In the genomic region with DNA sequence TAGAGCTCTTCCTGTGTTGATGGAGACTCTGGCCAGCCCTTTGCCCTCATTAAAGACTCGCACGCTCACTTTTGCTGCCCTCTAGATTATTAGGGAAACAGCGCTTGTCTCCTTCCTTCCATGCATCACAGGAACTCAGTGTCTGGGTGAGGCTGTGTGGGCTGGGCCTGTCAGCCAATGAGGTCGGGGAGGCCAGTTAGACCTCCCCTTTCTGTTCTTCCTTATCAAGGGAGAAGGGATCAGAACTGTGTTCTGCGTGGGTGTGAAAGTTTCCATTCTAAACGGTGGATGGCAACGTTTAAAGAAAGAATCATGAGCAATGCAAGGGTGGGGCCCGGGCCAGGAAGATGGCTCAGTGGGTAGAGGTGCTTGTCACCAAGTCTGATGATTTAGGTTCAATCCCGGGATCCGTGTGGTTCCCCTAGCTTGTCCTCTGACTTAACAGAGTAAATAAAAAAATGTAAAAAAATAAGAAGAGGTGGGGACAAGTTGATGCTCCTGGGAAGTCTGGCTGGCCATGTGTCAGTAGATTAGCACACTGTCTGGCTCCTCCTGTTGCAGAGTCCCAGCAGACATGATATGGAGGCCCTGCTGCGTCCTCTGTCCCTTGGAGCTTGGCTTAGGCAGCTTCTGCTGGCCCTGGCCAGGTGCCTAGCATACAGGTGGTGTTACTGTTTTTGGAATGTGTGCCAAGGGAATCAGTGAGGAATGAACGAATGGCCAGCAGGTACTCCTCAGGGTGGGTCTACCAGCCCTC, we compare ENCODE assay signal across 8 mouse cellular contexts. TPM values are rescaled to one million over a fixed set of nuclear protein-coding genes. Genes with fewer than 3 reads are reported as not detected.
A peak's percentile ranks its signal among the peaks of the same experiment; 100 is the strongest.
DNase-seq lines count a peak whose midpoint lies in the region; ATAC-seq and TF ChIP-seq lines count a peak whose summit lies in the region.

No protein-coding gene starts in this region.

- TF ChIP-seq POLR2A in kidney, adult 2 months (IDR thresholded peaks at IDR 0.05; ENCODE audit: low read depth, low read length) = no peak

- no peaks in the 10 kb centered on the region for H3K9me3 ChIP-seq in heart, embryonic 12.5 days (replicated peaks)
- no peaks in the 10 kb centered on the region for H3K9me3 ChIP-seq in liver, embryonic 14.5 days (ENCODE audit: control insufficient read depth, low read length)
- no peaks in the 10 kb centered on the region for H3K9me3 ChIP-seq in hindbrain, embryonic 16.5 days (ENCODE audit: control insufficient read depth, low read length)
- H3K9me3 ChIP-seq in midbrain, embryonic 11.5 days (ENCODE audit: control insufficient read depth, low read length) = no peaks in the 10 kb centered on the region

- no peaks in the 10 kb centered on the region for H3K4me1 ChIP-seq in kidney, adult 2 months (ENCODE audit: control insufficient read depth, insufficient read depth, low read length)
- peaks cover 41% of the 10 kb centered on the region for H3K4me1 ChIP-seq in heart, embryonic 12.5 days (replicated peaks)
- peaks cover 64 to 72% of the 10 kb centered on the region in 2 experiments for H3K4me1 ChIP-seq in liver, embryonic 14.5 days (replicated peaks; ENCODE audit: control insufficient read depth in 2 of 2, insufficient read depth in 2 of 2, low read length in 1 of 2)
- no peaks in the 10 kb centered on the region; the same call in 1 of the 2 replicates for H3K4me1 ChIP-seq in hindbrain, embryonic 16.5 days (ENCODE audit: control insufficient read depth, insufficient read depth, low read depth, low read length)
- H3K4me1 ChIP-seq in midbrain, embryonic 11.5 days (ENCODE audit: control insufficient read depth, insufficient read depth, low read length) = 0 out of 2 replicates have a peak, but pooled peaks cover 7% of the 10 kb centered on the region

- H3K9ac ChIP-seq in heart, embryonic 12.5 days = no peak overlapping the region
- peak overlapping the region; percentile 42 for H3K9ac ChIP-seq in liver, embryonic 14.5 days (replicated peaks)
- H3K9ac ChIP-seq in hindbrain, embryonic 16.5 days (ENCODE audit: low read depth, low read length) = no peak overlapping the region
- H3K9ac ChIP-seq in midbrain, embryonic 11.5 days (ENCODE audit: low read length) = no peak overlapping the region

- TF ChIP-seq CTCF in kidney, adult 2 months (conservative IDR thresholded peaks at IDR 0.05; ENCODE audit: insufficient read depth, insufficient read length, low read depth, low read length) = no peak
- peak; percentile 33 for TF ChIP-seq CTCF in liver, embryonic 14.5 days (IDR thresholded peaks at IDR 0.05; ENCODE audit: low read depth)

- H3K27ac ChIP-seq in kidney, adult 2 months (ENCODE audit: insufficient read depth, low read depth, low read length) = no peak overlapping the region
- 0 out of 2 replicates have a peak overlapping the region, but pooled peaks have one; percentile 22 for H3K27ac ChIP-seq in heart, embryonic 12.5 days (ENCODE audit: poor library complexity, severe bottlenecking)
- H3K27ac ChIP-seq in liver, embryonic 14.5 days = peak overlapping the region; percentile 95
- no peak overlapping the region for H3K27ac ChIP-seq in hindbrain, embryonic 16.5 days (ENCODE audit: low read depth, low read length)
- no peak overlapping the region for H3K27ac ChIP-seq in midbrain, embryonic 11.5 days (ENCODE audit: low read depth, low read length)

- H3K27me3 ChIP-seq in kidney, adult 2 months (replicated peaks; ENCODE audit: control insufficient read depth, insufficient read depth, low read length) = no peaks in the 10 kb centered on the region
- no peaks in the 10 kb centered on the region for H3K27me3 ChIP-seq in heart, embryonic 12.5 days (replicated peaks)
- no peaks in the 10 kb centered on the region for H3K27me3 ChIP-seq in liver, embryonic 14.5 days (ENCODE audit: control insufficient read depth, insufficient read depth, low read length)
- no peaks in the 10 kb centered on the region for H3K27me3 ChIP-seq in hindbrain, embryonic 16.5 days (replicated peaks; ENCODE audit: control insufficient read depth, insufficient read depth, low read length)
- no peaks in the 10 kb centered on the region for H3K27me3 ChIP-seq in midbrain, embryonic 11.5 days (ENCODE audit: control insufficient read depth, insufficient read depth, low read length)

- no peak overlapping the region for H3K4me2 ChIP-seq in heart, embryonic 12.5 days
- H3K4me2 ChIP-seq in liver, embryonic 14.5 days (ENCODE audit: low read depth) = peak overlapping the region; percentile 97
- no peak overlapping the region for H3K4me2 ChIP-seq in hindbrain, embryonic 16.5 days (ENCODE audit: low read length)
- H3K4me2 ChIP-seq in midbrain, embryonic 11.5 days = no peak overlapping the region

- ATAC-seq in heart, embryonic 12.5 days (ENCODE audit: insufficient number of reproducible peaks, low FRiP score) = peak; percentile 76
- peak; percentile 78 for ATAC-seq in liver, embryonic 14.5 days (ENCODE audit: insufficient read depth)
- no peak for ATAC-seq in hindbrain, embryonic 16.5 days
- no peak for ATAC-seq in midbrain, embryonic 11.5 days (ENCODE audit: low FRiP score)

- peak; percentile 37; the same call in 1 of the 2 replicates for TF ChIP-seq EP300 in liver, embryonic 14.5 days (IDR thresholded peaks at IDR 0.05; ENCODE audit: low read depth)

- H3K36me3 ChIP-seq in kidney, adult 2 months (ENCODE audit: control insufficient read depth, insufficient read depth, low read length) = no peaks in the 10 kb centered on the region
- H3K36me3 ChIP-seq in heart, embryonic 12.5 days = no peaks in the 10 kb centered on the region
- no peaks in the 10 kb centered on the region for H3K36me3 ChIP-seq in liver, embryonic 14.5 days (replicated peaks; ENCODE audit: control insufficient read depth, insufficient read depth, low read depth)
- no peaks in the 10 kb centered on the region for H3K36me3 ChIP-seq in hindbrain, embryonic 16.5 days (ENCODE audit: control insufficient read depth, insufficient read depth, low read length)
- no peaks in the 10 kb centered on the region for H3K36me3 ChIP-seq in midbrain, embryonic 11.5 days (ENCODE audit: control insufficient read depth, insufficient read depth, low read length)

- DNase-seq in kidney, adult 2 months = peak; percentile 28
- DNase-seq in kidney, adult 8-10 months = no peak
- DNase-seq in brain, adult 2 months (ENCODE audit: low read depth, low spot score) = peak; percentile 76
- peak; percentile 66 to 76 (median 67) for DNase-seq in liver, embryonic 14.5 days (ENCODE audit: low read depth in 3 of 3, low spot score in 3 of 3)
- DNase-seq in frontal cortex, postnatal 10 days (ENCODE audit: low spot score in 2 of 2) = no peak
- DNase-seq in midbrain, embryonic 11.5 days (ENCODE audit: low spot score, missing footprints) = no peak

- WGBS in kidney, adult 2 months = 30% methylated on average over 12 of the region's 12 CpGs
- 36% methylated on average over 12 of the region's 12 CpGs for WGBS in heart, embryonic 12.5 days
- 9% methylated on average over 12 of the region's 12 CpGs for WGBS in liver, embryonic 14.5 days (ENCODE audit: insufficient replicate concordance)
- 66% methylated on average over 12 of the region's 12 CpGs for WGBS in hindbrain, embryonic 16.5 days
- WGBS in midbrain, embryonic 11.5 days = 70% methylated on average over 12 of the region's 12 CpGs

- H3K4me3 ChIP-seq in kidney, adult 2 months (ENCODE audit: insufficient read depth, low read depth, low read length) = no peak overlapping the region
- no peak overlapping the region for H3K4me3 ChIP-seq in heart, embryonic 12.5 days
- H3K4me3 ChIP-seq in liver, embryonic 14.5 days (ENCODE audit: insufficient read depth in 1 of 2, low read depth in 2 of 2, low read length in 2 of 2) = peak overlapping the region in 1 of 2 experiments; percentile 6; a peak in 1 of 4 replicates
- no peak overlapping the region for H3K4me3 ChIP-seq in hindbrain, embryonic 16.5 days (ENCODE audit: low read length)
- no peak overlapping the region for H3K4me3 ChIP-seq in midbrain, embryonic 11.5 days (ENCODE audit: low read depth, low read length)

RNA-seq across cellular contexts. Expression of a gene that starts 26.0 kb away (rescaled TPM):
- 3.0 and 4.8 TPM in 2 replicates for polyA plus RNA-seq in kidney, adult 2 months (2012; rRNA removed)
- polyA plus RNA-seq in heart, embryonic 12.5 days (2016; fragmentation: Nextera tagmentation; extraction: Ambion mirVana) = 3.8 and 4.1 TPM in 2 replicates
- 21.3 and 24.7 TPM in 2 replicates for polyA plus RNA-seq in liver, embryonic 14.5 days (2012; rRNA removed)
- 20.0 and 24.7 TPM in 2 replicates for polyA plus RNA-seq in liver, embryonic 14.5 days (2014; fragmentation: Nextera tagmentation; extraction: Ambion mirVana)
- 7.0 and 8.3 TPM in 2 replicates for polyA plus RNA-seq in hindbrain, embryonic 16.5 days (2015; fragmentation: Nextera tagmentation; extraction: Ambion mirVana)
- polyA plus RNA-seq in midbrain, embryonic 11.5 days (2014; fragmentation: Nextera tagmentation; extraction: Ambion mirVana) = 1.8 and 2.1 TPM in 2 replicates

Comparison
In these comparisons a context has a peak if more than half of its experiments do, and no peak if none do; other contexts are left out.
1. DNase-seq: peak in kidney, adult 2 months (single experiment), brain, adult 2 months (single experiment) and liver, embryonic 14.5 days (3 of 3); none in kidney, adult 8-10 months (0 of 2), frontal cortex, postnatal 10 days (0 of 2) and midbrain, embryonic 11.5 days (single experiment).
2. H3K27ac ChIP-seq: peak in heart, embryonic 12.5 days (single experiment) and liver, embryonic 14.5 days (single experiment); none in kidney, adult 2 months (single experiment), hindbrain, embryonic 16.5 days (single experiment) and midbrain, embryonic 11.5 days (single experiment).
3. ATAC-seq: peak in heart, embryonic 12.5 days (single experiment) and liver, embryonic 14.5 days (single experiment); none in hindbrain, embryonic 16.5 days (single experiment) and midbrain, embryonic 11.5 days (single experiment).